Mouse (Mus musculus) testis, adult 2 months (tissue): ENCODE measurements at regions not wholly inside any gene's neighbourhood (a gene's known extent, or its start where the extent isn't known, plus 50 kb on each side); places are given as distances from the start of the nearest gene placed in this dataset.

ENCODE experiments used
- CTCF ChIP-seq: fragments of 200-500 bp; IDR thresholded peaks from 2 replicates; pipeline ENCODE4 v1.5.1; 2012; ENCODE audit warnings: low read depth, mild to moderate bottlenecking, inconsistent platforms, low read length, moderate library complexity; ENCODE audit not compliant: control insufficient read depth, insufficient read depth, insufficient replicate concordance
- POLR2A ChIP-seq: fragments of 200-500 bp; IDR thresholded peaks from 2 replicates; pipeline ENCODE4 v1.6.1; 2012; ENCODE audit warnings: low read depth, mild to moderate bottlenecking, inconsistent platforms, low read length, moderate library complexity; ENCODE audit not compliant: control insufficient read depth

DNA sequence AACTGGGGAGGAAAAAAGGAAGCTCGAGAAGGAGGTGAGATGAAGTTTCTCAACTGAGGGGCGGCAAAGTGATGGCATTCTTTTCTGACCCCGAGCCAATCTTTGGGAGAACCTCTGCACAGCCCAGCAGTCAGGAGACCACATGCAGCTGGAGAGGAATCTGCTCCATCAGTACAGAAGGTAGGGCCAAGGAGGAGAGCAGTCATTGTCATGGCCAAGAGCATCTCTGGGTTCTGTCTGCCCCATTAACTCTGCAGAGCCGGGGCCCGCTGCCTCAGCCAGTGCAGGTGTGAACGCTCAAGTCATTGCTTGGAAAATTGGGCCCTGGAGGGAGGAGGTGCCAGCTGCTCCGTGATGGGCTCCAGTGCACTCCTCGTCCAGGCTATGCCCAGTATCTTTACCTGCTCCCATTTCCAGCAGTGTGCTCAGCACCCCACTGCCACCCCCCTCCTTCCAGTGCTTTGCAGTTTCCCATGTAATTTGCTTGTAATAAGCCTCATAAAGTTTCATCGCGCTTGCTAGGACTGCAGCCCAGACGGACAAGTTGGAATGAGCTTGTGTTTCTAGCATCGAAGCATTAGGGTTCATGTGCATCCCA is 162.1 kb downstream of the Brinp2 start:
- no peak for TF ChIP-seq POLR2A
- TF ChIP-seq CTCF = no peak
